Mouse (Mus musculus) myocyte (in vitro differentiated cells): ENCODE measurements around the gene Top2a. TPM values are rescaled to one million over a fixed set of nuclear protein-coding genes. Genes with fewer than 3 reads are reported as not detected.

Experiments used
- H3K27me3 ChIP-seq: one replicate; pipeline ENCODE4 v1.6.1; 2011; ENCODE audit not compliant: control insufficient read depth, insufficient read depth, insufficient read length
- H3K36me3 ChIP-seq: one replicate; pipeline ENCODE4 v1.6.1; 2011; ENCODE audit not compliant: control insufficient read depth, insufficient read depth
- H3K4me2 ChIP-seq: one replicate; pipeline ENCODE4 v1.6.1; 2011; ENCODE audit warnings: low read depth, control low read depth
- H3K4me3 ChIP-seq: one replicate; pipeline ENCODE4 v1.5.1; 2011; ENCODE audit warnings: mild to moderate bottlenecking, control low read depth, moderate library complexity
- H3K79me2 ChIP-seq: one replicate; pipeline ENCODE4 v1.6.1; 2011; ENCODE audit not compliant: control insufficient read depth, insufficient read depth
- H3ac ChIP-seq: one replicate; pipeline ENCODE4 v1.6.1; 2011; ENCODE audit not compliant: control insufficient read depth, insufficient read length
- CEBPB ChIP-seq: IDR thresholded peaks from 2 replicates; pipeline ENCODE4 v1.6.1; 2011; ENCODE audit warnings: mild to moderate bottlenecking, moderate library complexity; ENCODE audit not compliant: poor library complexity, insufficient read depth, severe bottlenecking
- E2F4 ChIP-seq: IDR thresholded peaks from one replicate; pipeline ENCODE4 v1.6.1; 2011; ENCODE audit warnings: mild to moderate bottlenecking, control low read depth, moderate library complexity; ENCODE audit not compliant: insufficient read depth
- MAX ChIP-seq: IDR thresholded peaks from one replicate; pipeline ENCODE4 v1.6.1; 2011; ENCODE audit warnings: low read depth, mild to moderate bottlenecking, control low read depth
- MYOD1 ChIP-seq, 3 experiments: IDR thresholded peaks; one replicate each; pipeline ENCODE4 v1.6.1; 2011; ENCODE audit warnings: control low read depth in 2 of 3, low read depth in 2 of 3, mild to moderate bottlenecking in 2 of 3, moderate library complexity in 1 of 3; ENCODE audit not compliant: insufficient read length in 2 of 3, control insufficient read depth in 1 of 3
- MYOG ChIP-seq, 3 experiments: IDR thresholded peaks; one replicate each; pipeline ENCODE4 v1.6.1; 2011; ENCODE audit warnings: control low read depth in 2 of 3, low read depth in 2 of 3, mild to moderate bottlenecking in 2 of 3; ENCODE audit not compliant: insufficient read length in 2 of 3, control insufficient read depth in 1 of 3, insufficient read depth in 1 of 3
- POLR2A ChIP-seq: IDR thresholded peaks from one replicate; pipeline ENCODE4 v1.6.1; 2011; ENCODE audit warnings: low read depth, mild to moderate bottlenecking, control low read depth, moderate library complexity; ENCODE audit not compliant: insufficient read length
- POLR2AphosphoS2 ChIP-seq: IDR thresholded peaks from one replicate; pipeline ENCODE4 v1.6.1; 2011; ENCODE audit warnings: low read depth, control low read depth; ENCODE audit not compliant: insufficient read length
- REST ChIP-seq: IDR thresholded peaks from one replicate; pipeline ENCODE4 v1.6.1; 2011; ENCODE audit warnings: mild to moderate bottlenecking, control low read depth, moderate library complexity; ENCODE audit not compliant: insufficient read depth, insufficient read length
- SRF ChIP-seq: IDR thresholded peaks from one replicate; pipeline ENCODE4 v1.6.1; 2011; ENCODE audit warnings: low read depth; ENCODE audit not compliant: control insufficient read depth, insufficient read length
- TCF12 ChIP-seq: IDR thresholded peaks from one replicate; pipeline ENCODE4 v1.6.1; 2011; ENCODE audit warnings: mild to moderate bottlenecking, control low read depth; ENCODE audit not compliant: poor library complexity, insufficient read depth, severe bottlenecking
- TCF3 ChIP-seq: IDR thresholded peaks from one replicate; pipeline ENCODE4 v1.6.1; 2011; ENCODE audit warnings: low read depth, control low read depth; ENCODE audit not compliant: insufficient read length
- USF1 ChIP-seq: IDR thresholded peaks from one replicate; pipeline ENCODE4 v1.6.1; 2011; ENCODE audit warnings: low read depth, mild to moderate bottlenecking, control low read depth, moderate library complexity
- polyA plus RNA-seq: library from polyadenylated mRNA; unstranded; fragments of >200 nt; fragmentation: generic; extraction: Trizol; gene quantifications from one replicate; pipeline ENCODE4 v1.2.1, GENCODE M21; 2012; ENCODE audit warnings: missing spikeins

Top2a gene
- polyA plus RNA-seq, 1 experiment, result 39.9 TPM

DNA sequence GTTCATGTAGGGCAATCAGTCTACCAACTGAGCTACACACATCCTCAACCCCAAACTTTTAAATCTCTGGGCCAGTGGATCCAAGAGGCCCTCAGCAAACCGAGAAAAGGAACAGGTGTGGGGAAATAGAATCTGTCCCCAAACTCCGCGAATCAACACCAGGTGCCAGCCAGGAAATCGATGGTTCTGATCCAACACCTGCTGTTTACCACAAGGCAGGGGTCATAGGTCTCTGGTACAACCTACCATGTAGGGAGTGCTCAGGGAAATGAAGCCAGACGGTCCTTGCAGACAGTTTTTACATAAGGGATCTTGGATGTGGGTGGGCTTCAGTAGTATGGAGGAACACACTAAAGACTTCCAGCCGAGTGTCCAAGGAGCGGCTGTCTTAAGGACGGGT lies 43.6 kb upstream of the Top2a start:
- no peak overlapping the region for H3K4me3 ChIP-seq
- TF ChIP-seq E2F4 (no peak), TCF3 (no peak), USF1 (no peak), MYOG (IDR thresholded peaks at IDR 0.05; ENCODE audit: control insufficient read depth in 1 of 3, insufficient read depth in 1 of 3, insufficient read length in 2 of 3, low read depth in 2 of 3) (peak in 1 of 3 experiments; percentile 44), MYOD1 (IDR thresholded peaks at IDR 0.05; ENCODE audit: control insufficient read depth in 1 of 3, insufficient read length in 2 of 3, low read depth in 2 of 3) (peak in 1 of 3 experiments; percentile 28), POLR2AphosphoS2 (no peak), TCF12 (no peak), SRF (no peak), POLR2A (no peak), MAX (no peak), CEBPB (no peak)
- no peaks in the 10 kb centered on the region for H3K36me3 ChIP-seq
- H3K79me2 ChIP-seq, result no peaks in the 10 kb centered on the region
- no peak overlapping the region for H3ac ChIP-seq
- no peak overlapping the region for H3K4me2 ChIP-seq
- H3K27me3 ChIP-seq, result no peaks in the 10 kb centered on the region

- Histone ChIP-seq H3K36me3 (no peaks in the 10 kb centered on the region), H3K4me2 (peak overlapping the region; percentile 46), H3K4me3 (no peak overlapping the region), H3ac (no peak overlapping the region), H3K27me3 (no peaks in the 10 kb centered on the region), H3K79me2 (no peaks in the 10 kb centered on the region)
- no peak for TF ChIP-seq SRF
- TF ChIP-seq MYOG (IDR thresholded peaks at IDR 0.05; ENCODE audit: control insufficient read depth in 1 of 3, insufficient read depth in 1 of 3, insufficient read length in 2 of 3, low read depth in 2 of 3), result peak in 1 of 3 experiments; percentile 65
- TF ChIP-seq CEBPB, result 0 out of 2 replicates have a peak, but pooled peaks have one; percentile 22
- peak; percentile 48 for TF ChIP-seq MAX
These were observed 42.0 kb upstream of the Top2a start for GRCm38 (mm10) chr11:99065979-99066378.

DNA sequence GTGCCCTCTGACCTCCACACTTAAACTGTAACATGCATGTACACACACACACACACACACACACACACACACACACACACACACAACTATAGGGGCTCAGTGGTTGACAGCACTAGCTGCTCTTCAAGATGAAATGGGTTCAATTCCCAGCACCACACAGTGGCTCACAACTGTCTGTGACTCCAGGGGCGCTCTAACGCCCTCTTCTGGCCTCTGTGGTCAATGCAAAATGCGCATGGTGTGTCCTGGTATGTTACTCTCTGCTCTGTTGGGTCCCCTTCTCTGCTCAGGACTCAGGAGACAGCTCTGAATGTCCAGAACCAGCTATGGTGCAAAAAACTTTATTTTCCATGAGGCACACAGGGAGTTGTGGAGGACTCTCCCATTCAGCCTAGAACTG lies 41.4 kb upstream of the Top2a start:
- H3K36me3 ChIP-seq, result no peaks in the 10 kb centered on the region
- H3ac ChIP-seq, result no peak overlapping the region

DNA sequence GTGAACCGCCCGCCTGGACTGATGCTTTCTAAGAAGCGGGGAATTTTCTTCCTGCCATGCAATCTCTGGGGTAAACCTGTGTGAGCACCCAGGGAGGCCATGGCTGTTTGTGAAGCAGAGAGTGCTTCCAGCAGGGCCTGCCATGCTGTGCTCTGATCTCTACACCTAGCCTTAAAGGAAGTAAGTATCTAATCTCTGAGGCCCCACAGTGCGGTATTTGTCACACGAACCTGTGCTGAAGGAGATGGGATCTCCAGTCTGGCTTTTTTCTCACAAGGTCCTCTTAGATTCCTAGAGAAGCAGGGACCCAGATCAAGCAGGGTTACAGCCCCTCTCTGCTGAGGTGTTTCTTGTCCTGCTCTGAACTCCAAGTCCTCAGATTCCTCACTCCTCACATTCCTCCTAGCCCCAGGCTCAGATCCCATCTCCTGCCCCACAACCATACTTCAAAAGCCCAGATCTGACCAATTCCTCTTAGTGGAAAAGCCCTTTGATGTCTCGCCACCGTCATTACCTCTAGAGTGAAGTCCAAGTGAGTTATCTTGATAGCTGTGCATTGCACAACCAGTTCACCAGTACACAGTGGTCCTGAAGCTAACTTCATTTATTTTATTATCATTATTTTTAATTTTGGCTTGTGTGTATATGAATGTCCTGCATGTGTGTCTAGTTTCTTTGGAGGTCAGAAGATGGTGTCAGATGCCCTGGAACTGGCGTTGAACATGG lies 39.6 kb upstream of the Top2a start:
- TF ChIP-seq USF1 (no peak), POLR2A (no peak), MYOD1 (IDR thresholded peaks at IDR 0.05; ENCODE audit: control insufficient read depth in 1 of 3, insufficient read length in 2 of 3, low read depth in 2 of 3) (no peak), MAX (no peak), TCF12 (no peak), MYOG (IDR thresholded peaks at IDR 0.05; ENCODE audit: control insufficient read depth in 1 of 3, insufficient read depth in 1 of 3, insufficient read length in 2 of 3, low read depth in 2 of 3) (no peak), CEBPB (no peak), POLR2AphosphoS2 (no peak), REST (no peak), E2F4 (no peak), SRF (no peak), TCF3 (no peak)
- H3K4me2 ChIP-seq, result no peak overlapping the region

More for the DNA sequence above, 41.4 kb upstream of the Top2a start:
- Histone ChIP-seq H3K79me2 (no peaks in the 10 kb centered on the region), H3K4me2 (peak overlapping the region; percentile 46), H3K4me3 (no peak overlapping the region), H3K27me3 (no peaks in the 10 kb centered on the region)
- no peak for TF ChIP-seq USF1
- no peak for TF ChIP-seq MAX
- TF ChIP-seq TCF12, result no peak
- no peak for TF ChIP-seq POLR2A
- no peak for TF ChIP-seq MYOD1 (IDR thresholded peaks at IDR 0.05; ENCODE audit: control insufficient read depth in 1 of 3, insufficient read length in 2 of 3, low read depth in 2 of 3)
- no peak for TF ChIP-seq CEBPB
- no peak for TF ChIP-seq POLR2AphosphoS2
- TF ChIP-seq E2F4, result no peak
- TF ChIP-seq TCF3, result no peak
- no peak for TF ChIP-seq MYOG (IDR thresholded peaks at IDR 0.05; ENCODE audit: control insufficient read depth in 1 of 3, insufficient read depth in 1 of 3, insufficient read length in 2 of 3, low read depth in 2 of 3)
- TF ChIP-seq REST, result no peak
- no peak for TF ChIP-seq SRF

More for the DNA sequence above, 39.6 kb upstream of the Top2a start:
- Histone ChIP-seq H3K4me3 (no peak overlapping the region), H3K27me3 (no peaks in the 10 kb centered on the region), H3K79me2 (no peaks in the 10 kb centered on the region), H3ac (no peak overlapping the region), H3K36me3 (no peaks in the 10 kb centered on the region)
